Comparison of ENCODE assay signal across 10 mouse cellular contexts in the genomic region with DNA sequence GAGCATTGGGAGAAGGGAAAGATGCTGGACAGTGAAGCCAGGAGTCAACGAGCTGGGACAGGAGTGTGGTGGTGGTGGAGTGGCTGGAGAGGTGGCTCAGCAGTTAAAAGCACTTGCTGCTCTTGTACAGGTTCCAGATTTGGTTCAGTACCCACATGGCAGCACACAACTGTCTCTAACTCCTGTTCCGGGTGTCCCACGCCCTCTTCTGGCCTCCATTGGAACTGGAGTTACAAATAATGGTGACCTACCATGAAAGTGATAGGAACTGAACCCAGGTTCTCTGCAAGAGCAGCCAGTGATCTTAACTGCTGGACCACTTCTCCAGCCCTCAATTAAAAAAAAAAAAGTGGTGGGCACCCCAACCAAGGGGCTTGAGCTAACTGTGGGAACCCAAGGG. TPM values are rescaled to one million over a fixed set of nuclear protein-coding genes. Genes with fewer than 3 reads are reported as not detected.
A peak's percentile ranks its signal among the peaks of the same experiment; 100 is the strongest.
DNase-seq lines count a peak whose midpoint lies in the region; ATAC-seq and TF ChIP-seq lines count a peak whose summit lies in the region.
"Had no signal": no experiment of that assay in that cellular context is flagged by ENCODE, and none has a peak within 500 bp of the region (broad histone marks: within the 10 kb centered on the region; RNA-seq: fewer than 3 reads in every experiment).

No protein-coding gene starts in this region.

- H3K27ac ChIP-seq in midbrain, postnatal 0 days (ENCODE audit: low read depth, low read length): no peak overlapping the region
- no peak overlapping the region for H3K27ac ChIP-seq in midbrain, embryonic 16.5 days (ENCODE audit: low read length)
- no peak overlapping the region for H3K27ac ChIP-seq in forebrain, embryonic 14.5 days (ENCODE audit: low read depth, low read length)
- H3K27ac ChIP-seq: heart, embryonic 15.5 days; neural tube, embryonic 12.5 days had no signal

- no peak overlapping the region for H3K9ac ChIP-seq in midbrain, postnatal 0 days (replicated peaks; ENCODE audit: low read length, poor library complexity, severe bottlenecking)
- H3K9ac ChIP-seq in midbrain, embryonic 16.5 days (ENCODE audit: low read depth, low read length): no peak overlapping the region
- no peak overlapping the region for H3K9ac ChIP-seq in forebrain, embryonic 14.5 days (ENCODE audit: low read length)
- H3K9ac ChIP-seq: heart, embryonic 15.5 days; neural tube, embryonic 12.5 days had no signal

- H3K4me1 ChIP-seq in midbrain, postnatal 0 days (ENCODE audit: insufficient read depth, low read length): no peaks in the 10 kb centered on the region
- H3K4me1 ChIP-seq in midbrain, embryonic 16.5 days (ENCODE audit: control insufficient read depth, insufficient read depth, low read length): peaks cover 5% of the 10 kb centered on the region
- peaks cover 7% of the 10 kb centered on the region; the same call in 1 of the 2 replicates for H3K4me1 ChIP-seq in forebrain, embryonic 14.5 days (ENCODE audit: control insufficient read depth, insufficient read depth, low read length)

- no peaks in the 10 kb centered on the region for H3K27me3 ChIP-seq in midbrain, postnatal 0 days (ENCODE audit: insufficient read depth, low read length)
- H3K27me3 ChIP-seq in midbrain, embryonic 16.5 days (ENCODE audit: control insufficient read depth, insufficient read depth, low read depth, low read length): no peaks in the 10 kb centered on the region
- H3K27me3 ChIP-seq in forebrain, embryonic 14.5 days (replicated peaks; ENCODE audit: control insufficient read depth, insufficient read depth, low read length): no peaks in the 10 kb centered on the region
- H3K27me3 ChIP-seq: heart, embryonic 15.5 days; neural tube, embryonic 12.5 days had no signal

- H3K4me3 ChIP-seq in midbrain, postnatal 0 days (ENCODE audit: low read depth, low read length): no peak overlapping the region
- no peak overlapping the region for H3K4me3 ChIP-seq in midbrain, embryonic 16.5 days (ENCODE audit: low read depth, low read length)
- no peak overlapping the region for H3K4me3 ChIP-seq in forebrain, embryonic 14.5 days (ENCODE audit: low read depth, low read length)
- H3K4me3 ChIP-seq: heart, embryonic 15.5 days; neural tube, embryonic 12.5 days had no signal

- H3K9me3 ChIP-seq in midbrain, postnatal 0 days (ENCODE audit: low read length): no peaks in the 10 kb centered on the region
- no peaks in the 10 kb centered on the region for H3K9me3 ChIP-seq in midbrain, embryonic 16.5 days (replicated peaks; ENCODE audit: control insufficient read depth, low read length, poor library complexity, severe bottlenecking)
- no peaks in the 10 kb centered on the region for H3K9me3 ChIP-seq in forebrain, embryonic 14.5 days (replicated peaks; ENCODE audit: control insufficient read depth, low read length)
- H3K9me3 ChIP-seq: heart, embryonic 15.5 days; neural tube, embryonic 12.5 days had no signal

- no peak overlapping the region for H3K4me2 ChIP-seq in midbrain, postnatal 0 days (ENCODE audit: low read depth, low read length, poor library complexity, severe bottlenecking)
- no peak overlapping the region for H3K4me2 ChIP-seq in midbrain, embryonic 16.5 days (ENCODE audit: low read length)
- no peak overlapping the region for H3K4me2 ChIP-seq in forebrain, embryonic 14.5 days (ENCODE audit: low read length)
- H3K4me2 ChIP-seq: heart, embryonic 15.5 days; neural tube, embryonic 12.5 days had no signal

- WGBS in midbrain, postnatal 0 days: 52% methylated on average over 3 of the region's 3 CpGs
- WGBS in midbrain, embryonic 16.5 days: 22% methylated on average over 3 of the region's 3 CpGs
- 38% methylated on average over 3 of the region's 3 CpGs for WGBS in forebrain, embryonic 14.5 days

- no peak for ATAC-seq in midbrain, postnatal 0 days (ENCODE audit: low FRiP score)
- no peak for ATAC-seq in midbrain, embryonic 16.5 days
- ATAC-seq in common myeloid progenitor, adult 5-6 weeks (replicated peaks; ENCODE audit: low read depth, poor library complexity, severe bottlenecking): peak; percentile 63
- no peak for ATAC-seq in forebrain, embryonic 14.5 days

- peaks cover 24% of the 10 kb centered on the region for H3K36me3 ChIP-seq in midbrain, postnatal 0 days (ENCODE audit: insufficient read depth, low read length)
- peaks cover 15% of the 10 kb centered on the region for H3K36me3 ChIP-seq in midbrain, embryonic 16.5 days (ENCODE audit: control insufficient read depth, insufficient read depth, low read length)
- H3K36me3 ChIP-seq in forebrain, embryonic 14.5 days (ENCODE audit: control insufficient read depth, insufficient read depth, low read length): peaks cover 30% of the 10 kb centered on the region
- H3K36me3 ChIP-seq: heart, embryonic 15.5 days had no signal

- TF ChIP-seq CTCF in midbrain, postnatal 0 days (IDR thresholded peaks at IDR 0.05): peak; percentile 37

- DNase-seq in heart, adult 11 months: peak; percentile 70
- no peak for DNase-seq in heart, postnatal 4 days
- no peak for DNase-seq in midbrain, postnatal 0 days (ENCODE audit: low spot score)
- peak; percentile 38 for DNase-seq in thymus, postnatal 14 days
- no peak for DNase-seq in forebrain, embryonic 14.5 days (ENCODE audit: low spot score)
- no peak for DNase-seq in neural tube, embryonic 10.5 days (ENCODE audit: extremely low spot score, low spot score)

RNA-seq across cellular contexts. Expression of a gene that starts 6.9 kb away (rescaled TPM):
- 100 to 1,000 TPM; 269 to 282 TPM for total RNA-seq in heart, postnatal 4 days (2021)
- total RNA-seq in midbrain, postnatal 0 days (2014; rRNA removed): 247 and 261 TPM in 2 replicates
- polyA plus RNA-seq in midbrain, postnatal 0 days (2015; fragmentation: Nextera tagmentation; extraction: Ambion mirVana): 135 TPM in 2 replicates
- 218 and 234 TPM in 2 replicates for polyA plus RNA-seq in midbrain, embryonic 16.5 days (2015; fragmentation: Nextera tagmentation; extraction: Ambion mirVana)
- total RNA-seq in common myeloid progenitor, adult 5-6 weeks (2017): 424 and 475 TPM in 2 replicates
- 283 and 296 TPM in 2 replicates for polyA plus RNA-seq in forebrain, embryonic 14.5 days (2014; fragmentation: Nextera tagmentation; extraction: Ambion mirVana)

RNA-seq across cellular contexts. Expression of a gene that starts 7.3 kb away (rescaled TPM):
- 10 to 100 TPM; 13.3 to 13.6 TPM for total RNA-seq in heart, postnatal 4 days (2021)
- total RNA-seq in midbrain, postnatal 0 days (2014; rRNA removed): 11.1 and 15.8 TPM in 2 replicates
- polyA plus RNA-seq in midbrain, postnatal 0 days (2015; fragmentation: Nextera tagmentation; extraction: Ambion mirVana): 19.5 and 23.3 TPM in 2 replicates
- 24.6 and 25.4 TPM in 2 replicates for polyA plus RNA-seq in midbrain, embryonic 16.5 days (2015; fragmentation: Nextera tagmentation; extraction: Ambion mirVana)
- total RNA-seq in common myeloid progenitor, adult 5-6 weeks (2017): 3.5 and 7.3 TPM in 2 replicates
- polyA plus RNA-seq in forebrain, embryonic 14.5 days (2014; fragmentation: Nextera tagmentation; extraction: Ambion mirVana): 25.4 and 25.7 TPM in 2 replicates

RNA-seq across cellular contexts. Expression of a gene that starts 21.0 kb away (rescaled TPM):
- 1 to 10 TPM; 6.1 to 7.7 TPM for total RNA-seq in heart, postnatal 4 days (2021)
- total RNA-seq in midbrain, postnatal 0 days (2014; rRNA removed): 18.5 and 18.8 TPM in 2 replicates
- 32.4 and 33.1 TPM in 2 replicates for polyA plus RNA-seq in midbrain, postnatal 0 days (2015; fragmentation: Nextera tagmentation; extraction: Ambion mirVana)
- polyA plus RNA-seq in midbrain, embryonic 16.5 days (2015; fragmentation: Nextera tagmentation; extraction: Ambion mirVana): 37.8 TPM in 2 replicates
- 6.0 and 15.9 TPM in 2 replicates for total RNA-seq in common myeloid progenitor, adult 5-6 weeks (2017)
- polyA plus RNA-seq in forebrain, embryonic 14.5 days (2014; fragmentation: Nextera tagmentation; extraction: Ambion mirVana): 42.4 and 49.9 TPM in 2 replicates

RNA-seq across cellular contexts. Expression of a gene that starts 21.2 kb away (rescaled TPM):
- total RNA-seq in heart, postnatal 4 days (2021): 10 to 100 TPM in 1 of 2 experiments, 1 to 10 TPM in 1; 8.1 to 11.3 TPM
- 19.1 and 32.0 TPM in 2 replicates for total RNA-seq in midbrain, postnatal 0 days (2014; rRNA removed)
- 20.3 and 22.2 TPM in 2 replicates for polyA plus RNA-seq in midbrain, postnatal 0 days (2015; fragmentation: Nextera tagmentation; extraction: Ambion mirVana)
- polyA plus RNA-seq in midbrain, embryonic 16.5 days (2015; fragmentation: Nextera tagmentation; extraction: Ambion mirVana): 24.5 and 26.4 TPM in 2 replicates
- total RNA-seq in common myeloid progenitor, adult 5-6 weeks (2017): 30.9 and 32.4 TPM in 2 replicates
- polyA plus RNA-seq in forebrain, embryonic 14.5 days (2014; fragmentation: Nextera tagmentation; extraction: Ambion mirVana): 21.9 and 22.3 TPM in 2 replicates

RNA-seq across cellular contexts. Expression of a gene that starts 35.8 kb away (rescaled TPM):
- under 1 TPM; 0.38 to 0.47 TPM for total RNA-seq in heart, postnatal 4 days (2021)
- 2.6 and 2.9 TPM in 2 replicates for total RNA-seq in midbrain, postnatal 0 days (2014; rRNA removed)
- polyA plus RNA-seq in midbrain, postnatal 0 days (2015; fragmentation: Nextera tagmentation; extraction: Ambion mirVana): 1.9 and 2.2 TPM in 2 replicates
- polyA plus RNA-seq in midbrain, embryonic 16.5 days (2015; fragmentation: Nextera tagmentation; extraction: Ambion mirVana): 1.1 and 2.0 TPM in 2 replicates
- total RNA-seq in common myeloid progenitor, adult 5-6 weeks (2017): not detected in 2 replicates
- 0.19 and 0.26 TPM in 2 replicates for polyA plus RNA-seq in forebrain, embryonic 14.5 days (2014; fragmentation: Nextera tagmentation; extraction: Ambion mirVana)

Comparison
In these comparisons a context has a peak if more than half of its experiments do, and no peak if none do; other contexts are left out.
1. DNase-seq: peak in heart, adult 11 months (single experiment) and thymus, postnatal 14 days (single experiment); none in heart, postnatal 4 days (single experiment), midbrain, postnatal 0 days (single experiment), forebrain, embryonic 14.5 days (single experiment) and neural tube, embryonic 10.5 days (single experiment).